Mouse (Mus musculus) hindbrain, postnatal 0 days (tissue): ENCODE measurements around the gene 4930519P11Rik. TPM values are rescaled to one million over a fixed set of nuclear protein-coding genes. Genes with fewer than 3 reads are reported as not detected.

Source experiments
- ATAC-seq: fragments of 200-750 bp; cut with Nextera tagmentation; 2 replicates; pipeline ENCODE4 v1.8.0; 2017; ENCODE audit warnings: mild to moderate bottlenecking, moderate TSS enrichment, moderate library complexity
- DNase-seq: peaks from one replicate; pipeline ENCODE4 v3.0.0-alpha.2; 2015; ENCODE audit warnings: low spot score
- H3K27ac ChIP-seq: fragments of 300-500 bp; sonication (generic); 2 replicates; pipeline ENCODE4 v1.5.1; 2014; ENCODE audit warnings: mild to moderate bottlenecking
- H3K27me3 ChIP-seq: fragments of 300-500 bp; sonication (generic); 2 replicates; pipeline ENCODE4 v1.6.1; 2014; ENCODE audit warnings: low read length, mixed read lengths; ENCODE audit not compliant: insufficient read depth
- H3K36me3 ChIP-seq: fragments of 300-500 bp; sonication (generic); 2 replicates; pipeline ENCODE4 v1.6.1; 2014; ENCODE audit warnings: low read length, mixed read lengths; ENCODE audit not compliant: insufficient read depth
- H3K4me1 ChIP-seq: fragments of 300-500 bp; sonication (generic); 2 replicates; pipeline ENCODE4 v1.6.1; 2014; ENCODE audit warnings: antibody characterized with exemption, low read length, mixed read lengths; ENCODE audit not compliant: insufficient read depth
- H3K4me2 ChIP-seq: fragments of 300-500 bp; sonication (generic); 2 replicates; pipeline ENCODE4 v1.6.1; 2014; ENCODE audit warnings: low read depth, mild to moderate bottlenecking, low read length, moderate library complexity, mixed read lengths
- H3K4me3 ChIP-seq: fragments of 300-500 bp; sonication (generic); 2 replicates; pipeline ENCODE4 v1.5.1; 2014; ENCODE audit warnings: low read length
- H3K9ac ChIP-seq: fragments of 300-500 bp; sonication (generic); replicated peaks from 2 replicates; pipeline ENCODE4 v1.6.1; 2014; ENCODE audit warnings: mild to moderate bottlenecking, low read length, moderate library complexity, mixed read lengths
- H3K9me3 ChIP-seq: fragments of 300-500 bp; sonication (generic); 2 replicates; pipeline ENCODE4 v1.6.1; 2016; ENCODE audit warnings: low read length, mixed read lengths
- CTCF ChIP-seq: IDR thresholded peaks from 2 replicates; pipeline ENCODE4 v1.5.1; 2016; ENCODE audit warnings: antibody characterized with exemption, control low read depth, low read depth
- WGBS: fragments of 180-500 bp; shearing (Covaris S2); extraction: QIAGEN DNeasy Blood & Tissue Kit; methylation state at CpG from one replicate; pipeline ENCODE4 v1.1.7; 2014; 5-methylcytosine and 5-hydroxymethylcytosine counted together
- polyA plus RNA-seq: library from polyadenylated mRNA; unstranded; fragments of >200 nt; fragmentation: Nextera tagmentation; extraction: Ambion mirVana; gene quantifications from 2 replicates; pipeline ENCODE4 v1.2.1, GENCODE M21; 2015
- total RNA-seq: library from RNA; depleted of rRNA; stranded (reverse); fragments of >200 nt; gene quantifications from 2 replicates; pipeline ENCODE4 v1.2.3, GENCODE M21; 2014

The 4930519P11Rik gene
- total and polyA plus RNA-seq, 2 experiments from 2014 or later, result 0.54 TPM; not detected in 1

DNA sequence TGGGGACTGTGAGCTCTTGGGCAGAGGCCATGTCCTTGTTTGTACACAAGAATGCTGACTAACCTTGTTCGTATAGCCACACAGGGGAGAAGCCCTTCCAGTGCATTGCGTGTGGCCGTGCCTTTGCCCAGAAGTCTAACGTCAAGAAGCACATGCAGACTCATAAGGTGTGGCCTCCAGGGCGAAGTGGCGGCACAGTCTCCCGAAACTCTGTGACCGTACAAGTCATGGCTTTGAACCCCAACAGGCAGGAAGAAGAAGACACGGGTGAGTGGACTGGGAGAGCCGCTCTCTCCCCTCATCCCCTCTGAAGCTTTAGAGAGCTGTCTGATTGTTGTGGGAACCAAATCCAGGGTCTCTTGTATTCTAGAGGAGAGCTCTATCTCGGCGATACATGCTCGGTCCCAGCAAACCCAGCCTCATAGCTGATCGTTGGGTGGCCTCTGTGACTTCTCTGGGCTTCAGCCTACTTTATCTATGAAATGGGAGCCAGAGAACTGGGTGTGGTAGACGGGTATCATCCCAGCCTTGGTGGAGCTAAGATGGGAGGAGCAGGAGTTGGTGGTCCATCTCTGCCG lies 19.1 kb upstream of the 4930519P11Rik start:
- 91% methylated on average over 16 of the region's 16 CpGs for WGBS
- no peak overlapping the region for H3K4me3 ChIP-seq
- no peak overlapping the region for H3K4me2 ChIP-seq
- no peaks in the 10 kb centered on the region for H3K9me3 ChIP-seq
- H3K9ac ChIP-seq, result no peak overlapping the region
- TF ChIP-seq CTCF, result no peak
- no peaks in the 10 kb centered on the region for H3K4me1 ChIP-seq
- no peak for DNase-seq
- no peak for ATAC-seq
- H3K36me3 ChIP-seq, result peaks cover 26% of the 10 kb centered on the region
- no peaks in the 10 kb centered on the region for H3K27me3 ChIP-seq
- H3K27ac ChIP-seq, result no peak overlapping the region

GRCm38 (mm10) chr2:154630531-154630930 lies 17.3 kb upstream of the 4930519P11Rik start:
- ATAC-seq (no peak), DNase-seq (no peak)
- Histone ChIP-seq H3K4me3 (no peak overlapping the region), H3K27me3 (no peaks in the 10 kb centered on the region), H3K27ac (no peak overlapping the region), H3K4me2 (no peak overlapping the region), H3K36me3 (peaks cover 26% of the 10 kb centered on the region), H3K9ac (no peak overlapping the region), H3K9me3 (no peaks in the 10 kb centered on the region), H3K4me1 (no peaks in the 10 kb centered on the region)
- TF ChIP-seq CTCF, result no peak
- 84% methylated on average over 5 of the region's 5 CpGs for WGBS

DNA sequence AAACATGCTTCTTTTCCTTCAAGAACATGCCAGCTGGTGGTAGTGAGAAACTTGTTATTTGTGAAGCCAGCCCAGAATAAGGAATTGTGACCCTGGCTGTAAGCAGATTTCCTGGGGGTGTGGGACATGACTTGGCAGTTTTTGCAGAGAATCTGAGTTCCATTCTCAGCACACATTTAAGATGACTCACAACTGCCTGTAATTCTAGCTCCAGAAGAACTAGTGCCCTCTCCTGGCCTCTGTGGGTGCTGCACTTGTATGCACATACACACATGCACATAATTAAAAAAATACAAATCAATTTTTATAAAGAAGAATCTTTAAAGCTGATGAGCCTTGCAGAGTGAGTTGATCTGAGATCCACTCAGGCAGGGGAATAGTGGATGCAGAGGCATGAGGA lies 10.9 kb upstream of the 4930519P11Rik start:
- no peaks in the 10 kb centered on the region for H3K4me1 ChIP-seq
- peaks cover 35% of the 10 kb centered on the region for H3K36me3 ChIP-seq
- ATAC-seq (no peak), DNase-seq (no peak)
- H3K9ac ChIP-seq, result no peak overlapping the region
- no peaks in the 10 kb centered on the region for H3K27me3 ChIP-seq
- H3K9me3 ChIP-seq, result 0 out of 2 replicates have a peak, but pooled peaks cover 3% of the 10 kb centered on the region
- H3K4me3 ChIP-seq, result no peak overlapping the region
- no peak overlapping the region for H3K27ac ChIP-seq
- no peak overlapping the region for H3K4me2 ChIP-seq
- TF ChIP-seq CTCF, result peak; percentile 26

DNA sequence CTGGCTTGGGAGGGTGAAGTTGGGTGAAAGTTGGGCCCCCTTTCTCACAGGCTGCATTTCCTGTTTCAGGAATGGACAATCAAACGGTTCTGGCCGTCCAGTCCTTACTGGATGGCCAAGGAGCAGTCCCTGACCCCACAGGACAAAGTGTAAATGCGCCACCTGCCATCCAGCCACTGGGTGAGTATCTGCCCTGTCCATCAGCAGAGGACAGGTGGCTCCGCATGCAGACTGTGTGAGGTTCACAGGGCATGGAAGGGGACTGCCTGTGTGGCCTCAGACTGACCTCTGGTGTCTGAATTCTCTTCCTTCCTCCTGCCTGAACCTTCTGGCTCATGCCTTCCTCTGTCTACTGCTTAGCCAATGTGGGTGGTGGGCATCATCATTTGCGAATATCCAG lies 8.4 kb upstream of the 4930519P11Rik start:
- no peak for DNase-seq
- WGBS, result 80% methylated on average over 5 of the region's 5 CpGs
- no peak overlapping the region for H3K9ac ChIP-seq
- H3K9me3 ChIP-seq, result 0 out of 2 replicates have a peak, but pooled peaks cover 3% of the 10 kb centered on the region
- no peaks in the 10 kb centered on the region for H3K27me3 ChIP-seq
- ATAC-seq, result no peak
- TF ChIP-seq CTCF, result no peak
- H3K4me3 ChIP-seq, result no peak overlapping the region
- H3K36me3 ChIP-seq, result peaks cover 32% of the 10 kb centered on the region
- H3K4me1 ChIP-seq, result no peaks in the 10 kb centered on the region
- no peak overlapping the region for H3K4me2 ChIP-seq
- no peak overlapping the region for H3K27ac ChIP-seq

GRCm38 (mm10) chr2:154617061-154617460 lies 3.8 kb upstream of the 4930519P11Rik start:
- 97% methylated on average over 3 of the region's 3 CpGs for WGBS

DNA sequence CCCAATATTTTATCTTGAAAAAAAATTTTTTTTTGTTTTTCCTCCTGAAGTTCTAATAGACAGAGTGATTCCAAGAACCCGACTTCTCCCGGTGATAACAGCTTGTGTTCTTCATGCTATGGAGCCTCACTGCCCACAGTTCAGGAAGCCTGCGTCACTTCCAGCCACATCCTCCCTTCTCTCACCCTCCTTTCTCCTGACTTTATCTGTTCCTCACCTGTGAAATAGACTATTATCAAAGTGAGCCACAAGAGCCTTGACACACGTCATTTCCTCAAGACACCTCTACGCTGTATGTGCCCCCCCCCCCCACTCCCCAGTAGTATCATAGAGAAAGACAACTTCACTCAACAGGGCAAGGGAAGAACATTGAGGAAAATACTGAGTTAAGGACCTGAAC lies 2.4 kb upstream of the 4930519P11Rik start:
- Histone ChIP-seq H3K36me3 (no peaks in the 10 kb centered on the region), H3K9me3 (no peaks in the 10 kb centered on the region), H3K4me2 (peak overlapping the region; percentile 60; the same call in 1 of the 2 replicates), H3K27ac (no peak overlapping the region), H3K27me3 (no peaks in the 10 kb centered on the region), H3K9ac (no peak overlapping the region), H3K4me1 (peaks cover 7% of the 10 kb centered on the region; the same call in 1 of the 2 replicates), H3K4me3 (no peak overlapping the region)
- ATAC-seq (no peak), DNase-seq (no peak)
- TF ChIP-seq CTCF, result no peak
- 95% methylated on average over 5 of the region's 5 CpGs for WGBS

More at GRCm38 (mm10) chr2:154617061-154617460, 3.8 kb upstream of the 4930519P11Rik start:
- Histone ChIP-seq H3K27me3 (no peaks in the 10 kb centered on the region), H3K4me3 (no peak overlapping the region), H3K9ac (no peak overlapping the region), H3K27ac (no peak overlapping the region), H3K9me3 (no peaks in the 10 kb centered on the region), H3K4me1 (peaks cover 7% of the 10 kb centered on the region; the same call in 1 of the 2 replicates), H3K36me3 (no peaks in the 10 kb centered on the region; the same call in 1 of the 2 replicates), H3K4me2 (no peak overlapping the region)
- no peak for TF ChIP-seq CTCF
- ATAC-seq (no peak), DNase-seq (no peak)

GRCm38 (mm10) chr2:154614841-154615576 lies 1.8 kb upstream of the 4930519P11Rik start:
- 61% methylated on average over 19 of the region's 19 CpGs for WGBS
- ATAC-seq (no peak), DNase-seq (peak; percentile 28)
- no peak overlapping the region for H3K9ac ChIP-seq
- H3K4me2 ChIP-seq, result peak overlapping the region; percentile 60
- H3K4me1 ChIP-seq, result peaks cover 7% of the 10 kb centered on the region; the same call in 1 of the 2 replicates
- no peaks in the 10 kb centered on the region for H3K9me3 ChIP-seq
- H3K36me3 ChIP-seq, result no peaks in the 10 kb centered on the region
- no peaks in the 10 kb centered on the region for H3K27me3 ChIP-seq
- peak overlapping the region; percentile 91; the same call in 1 of the 2 replicates for H3K27ac ChIP-seq
- H3K4me3 ChIP-seq, result no peak overlapping the region
- TF ChIP-seq CTCF, result no peak
